Mouse (Mus musculus): ENCODE results near the gene Spty2d1.

DNA sequence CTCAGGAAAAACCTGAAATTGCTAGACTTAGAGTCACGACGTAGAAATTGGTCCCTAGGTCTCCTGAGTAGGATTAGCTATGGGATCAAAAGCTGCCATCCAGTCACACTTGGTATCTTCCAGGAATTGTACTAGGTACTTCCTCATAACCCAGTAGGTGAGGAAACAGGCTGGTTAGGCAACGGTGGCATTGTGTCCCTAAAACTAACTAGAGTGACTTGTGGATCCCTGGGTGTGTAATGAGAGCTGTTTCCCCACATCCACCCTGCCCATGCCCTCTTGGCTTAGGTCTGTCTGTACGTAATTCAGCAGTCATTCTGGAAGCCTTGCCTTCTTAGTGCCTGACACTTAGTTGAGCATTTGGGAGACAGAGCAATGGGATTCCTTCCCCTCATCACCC is 48.1 kb upstream of the Spty2d1 start:
- TF ChIP-seq GATA1 (IDR thresholded peaks at IDR 0.05; ENCODE audit: low read depth, low read length) (no peak), POLR2A (IDR thresholded peaks at IDR 0.05; ENCODE audit: control insufficient read depth in 1 of 2, insufficient read depth in 1 of 2, low read depth in 1 of 2, low read length in 2 of 2, poor library complexity in 1 of 2) (no peak), CTCF (IDR thresholded peaks at IDR 0.05 in 2 of 3, conservative IDR thresholded peaks at IDR 0.05 in 1 of 3; ENCODE audit: control insufficient read depth in 1 of 3, insufficient read depth in 1 of 3, low read depth in 2 of 3, low read length in 3 of 3, poor library complexity in 1 of 3, severe bottlenecking in 1 of 3) (no peak), E2F4 (IDR thresholded peaks at IDR 0.05; ENCODE audit: borderline replicate concordance, low read depth, low read length) (no peak), EP300 (IDR thresholded peaks at IDR 0.05; ENCODE audit: low read depth in 1 of 2, low read length in 2 of 2) (no peak), ZNF384 (IDR thresholded peaks at IDR 0.05; ENCODE audit: low read depth, low read length) (no peak), TAL1 (IDR thresholded peaks at IDR 0.05; ENCODE audit: low read length) (no peak), CHD2 (IDR thresholded peaks at IDR 0.05; ENCODE audit: low read length) (no peak), MXI1 (IDR thresholded peaks at IDR 0.05; ENCODE audit: low read depth, low read length) (no peak), ELF1 (IDR thresholded peaks at IDR 0.05; ENCODE audit: low read depth, low read length) (no peak), SIN3A (IDR thresholded peaks at IDR 0.05; ENCODE audit: low read length) (no peak), TBP (IDR thresholded peaks at IDR 0.05; ENCODE audit: low read depth, low read length) (no peak)
